Mouse (Mus musculus): ENCODE data around the gene Arnt.

- TF ChIP-seq MAFK (IDR thresholded peaks at IDR 0.05; ENCODE audit: insufficient read depth, low read depth, low read length), result no peak
- TF ChIP-seq ZC3H11A (IDR thresholded peaks at IDR 0.05; ENCODE audit: borderline replicate concordance, low read depth, low read length), result no peak
Observed at GRCm38 (mm10) chr3:95499024-95499423, 64.8 kb downstream of the Arnt start, which contains the start of gene Ctsk.

Data from ES-E14 (cell line).